Mouse (Mus musculus): ENCODE data around the gene Akap13. TPM values are rescaled to one million over a fixed set of nuclear protein-coding genes. Genes with fewer than 3 reads are reported as not detected.
"Not testable (repeated sequence)": the region's sequence is repeated elsewhere in the genome, so short reads cannot be mapped to it uniquely, and the experiment has no call there.

The Akap13 gene
- polyA plus RNA-seq, 1 experiment from 2014 or later, result 33.4 TPM

DNA sequence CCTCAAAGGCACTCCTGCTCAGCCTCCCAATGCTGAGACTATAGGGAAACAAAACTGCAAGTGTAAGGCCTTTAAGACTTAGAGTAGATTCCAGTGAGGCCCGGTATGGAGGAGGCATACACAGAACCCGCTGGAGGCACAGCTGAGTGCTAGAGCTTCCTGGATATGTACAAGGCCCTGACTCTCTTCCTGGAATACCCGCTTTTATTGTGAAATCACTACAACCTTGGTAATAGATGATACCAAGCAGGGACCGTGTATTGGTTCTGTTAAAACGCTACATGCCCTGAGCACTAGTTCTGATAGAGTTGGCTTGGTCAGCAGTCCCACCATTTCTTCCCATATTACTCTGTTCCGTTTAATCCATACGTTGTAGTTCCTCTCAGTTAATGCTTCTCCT lies 274.3 kb downstream of the Akap13 start:
- Histone ChIP-seq H3K4me1 (replicated peaks) (no peaks in the 10 kb centered on the region), H3K4me3 (replicated peaks) (no peak overlapping the region), H3K4me2 (no peak overlapping the region), H3K36me3 (peaks cover 91% of the 10 kb centered on the region), H3K27ac (no peak overlapping the region), H3K27me3 (no peaks in the 10 kb centered on the region), H3K9ac (no peak overlapping the region), H3K9me3 (replicated peaks) (no peaks in the 10 kb centered on the region)
- ATAC-seq (ENCODE audit: low read depth) (no peak), DNase-seq (no peak)
- WGBS (ENCODE audit: insufficient replicate concordance), result 89% methylated on average over 7 of the region's 7 CpGs

DNA sequence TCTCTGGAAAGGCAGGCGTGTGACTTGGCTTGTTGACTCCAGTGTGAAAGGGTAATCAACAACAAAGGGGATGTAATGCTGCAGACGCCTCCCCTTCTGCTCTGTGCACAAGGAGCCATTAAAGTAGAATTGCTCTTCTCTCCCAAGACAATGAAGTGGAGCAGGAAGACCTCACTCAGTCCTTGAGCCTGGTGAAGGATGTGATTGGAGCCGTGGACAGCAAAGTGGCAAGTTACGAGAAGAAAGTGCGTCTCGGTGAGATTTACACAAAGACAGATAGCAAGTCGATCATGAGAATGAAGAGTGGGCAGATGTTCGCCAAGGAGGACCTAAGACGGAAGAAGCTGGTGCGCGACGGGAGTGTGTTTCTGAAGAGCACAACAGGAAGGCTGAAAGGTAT lies 274.9 kb downstream of the Akap13 start:
- Histone ChIP-seq H3K36me3 (peaks cover 92% of the 10 kb centered on the region), H3K9ac (no peak overlapping the region), H3K9me3 (replicated peaks) (no peaks in the 10 kb centered on the region), H3K4me2 (no peak overlapping the region), H3K27me3 (no peaks in the 10 kb centered on the region), H3K4me1 (replicated peaks) (no peaks in the 10 kb centered on the region), H3K4me3 (replicated peaks) (no peak overlapping the region), H3K27ac (no peak overlapping the region)
- DNase-seq, result no peak
- no peak for ATAC-seq (ENCODE audit: low read depth)
- 86% methylated on average over 12 of the region's 12 CpGs for WGBS (ENCODE audit: insufficient replicate concordance)

DNA sequence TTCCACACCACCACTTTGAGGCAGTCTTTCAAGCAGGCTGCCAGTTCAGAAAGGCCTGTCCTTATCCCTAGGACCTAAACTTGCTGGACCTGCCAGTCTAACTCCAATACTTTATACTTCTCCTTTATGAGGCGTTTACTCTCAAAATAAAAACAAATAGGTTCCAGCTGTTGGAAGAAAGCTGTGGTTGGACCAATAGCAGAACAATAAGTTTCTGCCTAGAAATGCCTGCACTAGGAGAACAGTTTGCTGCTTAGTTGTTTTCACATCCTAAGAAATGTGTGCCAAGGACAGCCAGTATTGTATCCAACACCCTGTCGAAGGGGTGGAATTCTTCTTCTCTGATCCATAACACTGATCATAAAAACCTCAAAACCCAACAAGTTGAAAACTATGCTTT lies 276.6 kb downstream of the Akap13 start:
- WGBS (ENCODE audit: insufficient replicate concordance), result 86% methylated on average over 2 of the region's 2 CpGs
- no peak for ATAC-seq (ENCODE audit: low read depth)
- Histone ChIP-seq H3K27me3 (no peaks in the 10 kb centered on the region), H3K9me3 (replicated peaks) (no peaks in the 10 kb centered on the region), H3K4me2 (no peak overlapping the region), H3K27ac (no peak overlapping the region), H3K9ac (no peak overlapping the region), H3K4me3 (replicated peaks) (no peak overlapping the region), H3K36me3 (peaks cover 90% of the 10 kb centered on the region), H3K4me1 (replicated peaks) (no peaks in the 10 kb centered on the region)
- DNase-seq, result no peak

DNA sequence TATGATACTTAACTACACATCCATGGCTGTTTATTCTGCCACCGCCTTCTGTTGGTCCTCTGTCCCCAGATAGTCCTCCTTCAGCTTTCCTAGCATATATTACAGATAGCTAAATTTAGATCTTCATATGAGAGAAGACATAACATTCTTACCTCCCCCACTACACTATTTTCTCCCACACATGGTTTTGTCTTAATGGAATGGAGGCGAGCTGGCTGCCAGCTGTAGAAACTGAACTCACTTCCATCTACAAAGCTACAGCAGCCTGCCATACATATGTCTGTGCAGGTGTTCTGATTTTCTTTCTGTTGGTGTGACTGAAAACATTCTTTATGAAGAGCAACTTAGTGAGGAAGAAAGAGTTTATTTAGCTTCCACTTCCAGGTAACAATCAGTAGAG lies 277.8 kb downstream of the Akap13 start:
- DNase-seq, result no peak
- Histone ChIP-seq H3K4me2 (no peak overlapping the region), H3K9me3 (replicated peaks) (no peaks in the 10 kb centered on the region), H3K27me3 (no peaks in the 10 kb centered on the region), H3K9ac (no peak overlapping the region), H3K4me1 (replicated peaks) (no peaks in the 10 kb centered on the region), H3K4me3 (replicated peaks) (no peak overlapping the region), H3K27ac (no peak overlapping the region), H3K36me3 (peaks cover 92% of the 10 kb centered on the region)
- 90% methylated on average over 2 of the region's 2 CpGs for WGBS (ENCODE audit: insufficient replicate concordance)
- no peak for ATAC-seq (ENCODE audit: low read depth)

DNA sequence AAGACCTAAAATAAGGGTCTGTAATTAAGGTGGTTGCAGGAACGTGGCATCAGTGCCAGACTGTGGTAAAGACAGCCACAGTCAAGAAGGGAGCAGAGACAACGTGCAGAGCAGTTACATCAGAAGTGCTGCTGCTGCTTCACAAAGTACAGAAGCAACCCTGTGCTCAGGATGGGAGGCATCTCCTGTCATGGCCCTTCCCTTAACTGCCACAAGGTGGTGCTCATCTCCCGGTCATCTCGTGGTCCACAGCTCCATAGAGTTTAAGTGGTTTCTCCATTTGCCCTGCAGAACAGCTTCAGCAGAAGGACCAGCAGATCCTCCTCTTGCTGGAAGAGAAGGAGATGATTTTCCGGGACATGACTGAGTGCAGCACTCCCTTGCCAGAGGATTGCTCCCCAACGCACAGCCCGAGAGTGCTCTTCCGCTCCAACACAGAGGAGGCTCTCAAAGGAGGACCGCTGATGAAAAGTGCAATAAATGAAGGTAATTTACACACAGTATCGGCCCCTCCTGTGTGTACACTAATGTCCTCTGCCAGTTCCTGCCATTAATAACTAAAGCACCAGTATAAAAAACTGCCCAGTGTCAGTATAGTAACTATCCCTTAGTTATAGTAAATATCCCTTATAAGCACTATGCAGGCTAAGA lies 283.9 kb downstream of the Akap13 start:
- Histone ChIP-seq H3K4me1 (replicated peaks) (0 out of 2 replicates have a peak, but pooled peaks cover under 1% of the 10 kb centered on the region), H3K36me3 (peaks cover 93% of the 10 kb centered on the region), H3K27ac (no peak overlapping the region), H3K27me3 (no peaks in the 10 kb centered on the region), H3K9ac (no peak overlapping the region), H3K4me3 (replicated peaks) (no peak overlapping the region), H3K9me3 (replicated peaks) (no peaks in the 10 kb centered on the region), H3K4me2 (no peak overlapping the region)
- DNase-seq, result no peak
- peak; percentile 80 for ATAC-seq (ENCODE audit: low read depth)
- 57% methylated on average over 10 of the region's 10 CpGs for WGBS (ENCODE audit: insufficient replicate concordance)

DNA sequence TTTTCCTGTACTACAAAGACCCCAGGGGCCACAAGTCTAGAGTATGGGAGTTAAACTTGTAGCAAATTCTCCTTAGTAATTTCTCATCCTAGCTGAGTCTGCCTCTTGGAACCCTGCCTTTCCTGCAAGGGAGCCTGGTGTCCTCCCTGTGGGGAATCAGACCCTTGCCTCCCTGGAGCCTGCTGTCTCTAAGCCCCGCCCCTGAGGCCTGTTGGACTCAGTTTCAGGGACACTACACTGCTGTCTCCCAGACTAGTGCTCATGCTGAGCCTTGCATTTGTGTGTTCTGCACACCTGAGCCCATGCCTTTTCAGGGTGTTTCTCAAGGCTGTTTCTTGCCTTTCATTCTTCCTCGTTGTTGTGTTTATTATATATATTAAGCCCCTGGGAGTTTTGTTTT lies 289.2 kb downstream of the Akap13 start:
- Histone ChIP-seq H3K27me3 (no peaks in the 10 kb centered on the region), H3K9ac (no peak overlapping the region), H3K9me3 (replicated peaks) (no peaks in the 10 kb centered on the region), H3K4me2 (no peak overlapping the region), H3K4me1 (replicated peaks) (peaks cover 20% of the 10 kb centered on the region), H3K4me3 (replicated peaks) (no peak overlapping the region), H3K36me3 (peaks cover 90% of the 10 kb centered on the region), H3K27ac (no peak overlapping the region)
- ATAC-seq (ENCODE audit: low read depth), result no peak
- DNase-seq, result no peak
- WGBS (ENCODE audit: insufficient replicate concordance), result 76% methylated on average over 2 of the region's 2 CpGs

DNA sequence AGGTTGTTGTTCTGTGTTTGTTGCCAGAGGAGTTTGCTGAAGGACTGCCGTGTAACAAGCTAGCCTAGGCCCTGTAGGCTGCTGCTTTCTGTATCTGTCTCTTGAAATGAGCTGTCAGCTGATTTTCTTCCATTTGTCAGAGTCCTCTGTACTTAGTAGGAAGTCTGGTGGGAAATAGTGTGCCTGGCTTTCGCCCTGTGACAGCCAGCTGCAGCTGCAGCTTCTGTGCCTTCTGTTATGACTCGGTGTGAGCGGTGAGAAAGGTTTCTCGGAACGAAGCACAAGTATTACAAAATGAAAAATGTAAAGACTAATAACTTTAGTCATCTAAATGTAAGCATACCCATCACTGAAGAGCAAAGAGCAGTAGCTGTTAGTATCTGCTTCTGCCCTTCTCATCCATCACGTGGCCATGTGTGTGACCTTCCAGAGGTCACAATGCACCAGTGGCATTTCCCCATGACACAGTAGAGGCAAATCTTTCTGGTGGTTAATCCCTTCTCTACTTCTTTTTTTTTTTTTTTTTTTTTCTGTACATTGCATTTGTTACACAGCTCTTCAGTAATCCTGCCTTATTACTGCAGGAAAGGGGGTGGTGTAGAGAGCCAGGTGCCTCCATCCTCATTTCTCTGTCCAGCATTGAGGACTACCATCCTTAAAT lies 289.8 kb downstream of the Akap13 start:
- Histone ChIP-seq H3K27ac (no peak overlapping the region), H3K27me3 (no peaks in the 10 kb centered on the region), H3K4me3 (replicated peaks) (no peak overlapping the region), H3K9me3 (replicated peaks) (no peaks in the 10 kb centered on the region), H3K36me3 (peaks cover 90% of the 10 kb centered on the region), H3K4me1 (replicated peaks) (peaks cover 26% of the 10 kb centered on the region), H3K4me2 (no peak overlapping the region), H3K9ac (no peak overlapping the region)
- DNase-seq (no peak), ATAC-seq (ENCODE audit: low read depth) (no peak)
- WGBS (ENCODE audit: insufficient replicate concordance), result 87% methylated on average over 7 of the region's 7 CpGs

DNA sequence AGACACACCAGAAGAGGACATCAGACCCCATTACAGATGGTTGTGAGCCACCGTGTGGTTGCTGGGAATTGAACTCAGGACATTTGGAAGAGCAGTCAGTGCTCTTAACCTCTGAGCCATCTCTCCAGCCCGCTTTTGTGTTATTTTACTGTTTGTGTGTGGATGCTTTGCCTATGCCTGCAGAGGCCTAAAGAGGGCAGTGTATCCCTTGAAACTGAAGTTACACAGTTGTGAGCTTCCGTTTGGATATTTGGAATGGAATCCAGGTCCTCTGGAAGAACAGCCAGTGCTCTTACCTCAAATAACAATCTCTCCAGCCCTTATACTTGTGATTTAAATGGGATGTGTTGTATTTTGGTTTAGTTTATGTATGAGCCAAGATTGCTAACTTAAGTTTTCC lies 290.6 kb downstream of the Akap13 start:
- not testable (repeated sequence) for H3K27ac ChIP-seq; DNase-seq; H3K9ac ChIP-seq; H3K9me3 ChIP-seq (replicated peaks); H3K4me3 ChIP-seq (replicated peaks); ATAC-seq (ENCODE audit: low read depth); H3K4me2 ChIP-seq; H3K27me3 ChIP-seq
- Histone ChIP-seq H3K36me3 (peaks cover 91% of the 10 kb centered on the region), H3K4me1 (replicated peaks) (peaks cover 35% of the 10 kb centered on the region)
- 70% methylated on average over 3 of the region's 3 CpGs for WGBS (ENCODE audit: insufficient replicate concordance)

DNA sequence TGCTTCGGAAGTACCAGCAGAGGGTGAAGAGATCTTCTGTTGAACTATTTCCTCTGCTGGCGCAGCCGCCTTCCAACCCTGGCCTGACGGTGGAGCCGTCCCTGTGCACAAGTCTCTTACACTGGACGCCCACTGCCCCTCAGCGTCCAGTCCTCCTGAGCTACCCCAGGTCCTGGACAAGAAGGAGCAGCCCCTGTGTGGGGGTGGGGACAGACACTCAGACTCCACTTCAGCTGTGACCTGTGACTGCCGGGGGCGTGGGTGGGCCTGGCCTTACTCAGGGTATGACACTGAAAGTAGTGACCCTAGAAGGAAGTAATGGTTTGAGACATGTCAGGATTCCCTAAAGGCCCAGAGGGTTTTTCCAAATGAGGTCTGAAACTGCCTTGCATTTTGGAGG lies 295.2 kb downstream of the Akap13 start:
- Histone ChIP-seq H3K27ac (peak overlapping the region; percentile 86), H3K9ac (peak overlapping the region; percentile 51), H3K4me1 (replicated peaks) (peaks cover 62% of the 10 kb centered on the region), H3K9me3 (replicated peaks) (no peaks in the 10 kb centered on the region), H3K27me3 (no peaks in the 10 kb centered on the region), H3K4me3 (replicated peaks) (no peak overlapping the region), H3K4me2 (peak overlapping the region; percentile 48), H3K36me3 (peaks cover 91% of the 10 kb centered on the region)
- ATAC-seq (ENCODE audit: low read depth) (no peak), DNase-seq (no peak)
- WGBS (ENCODE audit: insufficient replicate concordance), result 81% methylated on average over 9 of the region's 9 CpGs

DNA sequence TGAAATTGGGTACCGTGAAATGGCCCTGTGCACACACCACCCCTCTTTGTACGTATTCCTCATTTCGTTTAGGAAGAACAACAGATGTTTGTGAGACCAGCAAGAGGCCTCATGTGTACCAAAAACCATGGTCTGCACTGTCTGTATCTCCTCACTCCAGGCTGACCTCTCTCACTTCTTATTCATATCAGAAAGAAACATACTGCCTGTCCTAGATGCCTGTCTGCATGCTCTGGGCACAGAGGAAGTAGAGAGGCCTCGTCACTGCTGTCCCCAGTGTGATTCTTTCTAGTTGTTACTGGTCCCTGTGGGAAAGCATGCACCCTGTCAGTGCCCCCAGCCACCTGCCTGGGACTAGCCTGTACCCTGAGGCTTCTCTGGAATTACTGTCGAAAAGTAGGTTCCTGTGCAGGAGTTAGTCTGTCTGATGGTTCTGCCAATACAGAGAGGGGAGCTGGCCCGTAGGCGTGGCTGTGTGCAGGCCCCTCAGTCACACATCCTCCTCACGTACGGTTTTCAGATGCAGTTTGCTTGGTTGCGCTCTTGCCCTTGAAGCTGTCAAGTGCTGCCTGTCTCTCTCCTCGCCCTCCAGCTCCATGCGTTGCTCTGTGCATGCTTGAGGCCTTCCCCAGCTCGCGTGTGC lies 295.9 kb downstream of the Akap13 start:
- Histone ChIP-seq H3K9ac (peak overlapping the region; percentile 51), H3K4me1 (replicated peaks) (peaks cover 62% of the 10 kb centered on the region), H3K4me2 (peak overlapping the region; percentile 48), H3K27me3 (no peaks in the 10 kb centered on the region), H3K36me3 (peaks cover 91% of the 10 kb centered on the region), H3K27ac (peak overlapping the region; percentile 86), H3K4me3 (replicated peaks) (no peak overlapping the region), H3K9me3 (replicated peaks) (no peaks in the 10 kb centered on the region)
- peak; percentile 95 for ATAC-seq (ENCODE audit: low read depth)
- DNase-seq, result peak; percentile 73
- WGBS (ENCODE audit: insufficient replicate concordance), result 40% methylated on average over 14 of the region's 14 CpGs

DNA sequence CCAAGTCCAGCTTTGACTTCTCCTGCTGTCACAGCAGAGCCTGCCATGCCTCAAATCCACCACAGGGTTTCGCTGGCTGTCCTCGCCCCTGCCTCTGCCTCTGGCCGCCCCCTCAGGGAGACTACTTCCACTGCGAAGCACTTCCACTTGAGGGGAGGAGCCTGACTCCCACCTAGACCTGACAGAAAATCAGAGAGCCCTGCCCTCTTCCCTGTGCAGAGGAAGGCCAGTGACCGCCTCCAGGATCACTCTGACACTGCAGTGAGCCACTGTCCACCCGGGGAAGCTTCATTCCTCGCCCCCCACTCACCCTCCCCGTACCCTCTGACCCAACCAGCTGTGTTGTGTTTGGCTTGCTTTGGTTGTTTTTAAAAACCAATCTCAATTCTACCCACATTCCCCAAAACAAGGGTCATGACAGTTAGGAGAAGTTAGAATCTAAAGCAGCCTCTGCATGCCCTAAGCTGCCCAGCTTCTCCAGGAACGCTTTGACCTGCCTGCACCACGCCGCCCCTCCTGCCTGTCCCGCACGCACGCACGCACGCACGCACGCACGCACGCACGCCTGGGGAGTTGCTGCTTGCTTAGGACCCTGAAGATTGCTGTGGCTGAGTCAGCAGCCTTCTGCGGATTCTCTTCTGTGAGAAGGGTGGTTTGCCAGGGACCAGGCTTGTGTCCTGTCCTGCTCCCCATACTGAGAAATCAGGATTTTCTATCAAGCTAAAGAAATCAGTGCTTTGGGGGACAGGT lies 297.3 kb downstream of the Akap13 start:
- no peak for DNase-seq

More for the DNA sequence above, 297.3 kb downstream of the Akap13 start:
- H3K27ac ChIP-seq, result peak overlapping the region; percentile 86; the same call in 1 of the 2 replicates
- no peak overlapping the region for H3K9ac ChIP-seq
- H3K36me3 ChIP-seq, result peaks cover 79% of the 10 kb centered on the region
- no peaks in the 10 kb centered on the region for H3K27me3 ChIP-seq
- peaks cover 60% of the 10 kb centered on the region for H3K4me1 ChIP-seq (replicated peaks)
- H3K4me3 ChIP-seq (replicated peaks), result no peak overlapping the region
- no peak overlapping the region for H3K4me2 ChIP-seq
- ATAC-seq (ENCODE audit: low read depth), result no peak
- H3K9me3 ChIP-seq (replicated peaks), result no peaks in the 10 kb centered on the region
- 85% methylated on average over 22 of the region's 22 CpGs for WGBS (ENCODE audit: insufficient replicate concordance)

Data from liver, embryonic 13.5 days (tissue).